Mouse (Mus musculus): ENCODE data around the gene Fam53b. TPM values are rescaled to one million over a fixed set of nuclear protein-coding genes. Genes with fewer than 3 reads are reported as not detected.
A peak's percentile ranks its signal among the peaks of the same experiment; 100 is the strongest.

The Fam53b gene
- total RNA-seq, 1 experiment from 2014 or later, result 15.6 TPM

DNA sequence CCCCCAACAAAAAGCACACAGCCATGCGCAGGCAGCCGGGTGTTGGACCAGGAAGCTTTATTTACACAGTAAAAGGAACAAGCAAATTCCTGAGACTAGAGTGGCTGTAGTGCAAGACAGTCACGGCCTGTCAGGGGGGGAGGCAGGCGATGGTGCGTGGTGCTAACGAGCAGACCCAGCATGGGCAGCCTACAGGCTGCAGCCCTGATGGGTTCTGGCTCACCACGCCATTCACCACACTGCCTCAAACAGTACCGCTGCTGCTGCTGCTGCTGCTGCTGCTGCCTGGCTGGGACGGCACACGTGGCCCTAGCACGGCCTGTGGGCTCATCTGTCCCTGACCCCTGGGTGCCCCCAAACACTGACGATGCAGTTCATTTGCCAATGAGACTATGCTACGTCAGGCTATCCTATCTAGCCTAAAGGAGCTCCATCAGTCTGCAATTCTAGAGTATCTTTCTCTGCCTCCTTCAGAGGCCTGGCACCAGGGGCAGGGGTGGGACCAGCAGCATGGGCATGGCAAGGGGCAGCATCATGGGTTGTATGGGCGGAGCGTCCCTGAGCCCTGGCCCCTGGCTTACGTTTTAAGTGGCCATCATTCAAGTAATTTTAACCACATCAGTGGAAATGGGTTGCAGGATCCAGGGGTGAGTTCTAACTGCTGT, 101.5 kb downstream of the Fam53b start:
- 0 out of 4 replicates have a peak, but pooled peaks of 1 of the 2 experiments have one; percentile 8 for ATAC-seq (replicated peaks in 1 of 2; ENCODE audit: insufficient read depth in 1 of 2, low FRiP score in 2 of 2, low TSS enrichment in 1 of 2, low read depth in 1 of 2, poor library complexity in 2 of 2, severe bottlenecking in 2 of 2)

DNA sequence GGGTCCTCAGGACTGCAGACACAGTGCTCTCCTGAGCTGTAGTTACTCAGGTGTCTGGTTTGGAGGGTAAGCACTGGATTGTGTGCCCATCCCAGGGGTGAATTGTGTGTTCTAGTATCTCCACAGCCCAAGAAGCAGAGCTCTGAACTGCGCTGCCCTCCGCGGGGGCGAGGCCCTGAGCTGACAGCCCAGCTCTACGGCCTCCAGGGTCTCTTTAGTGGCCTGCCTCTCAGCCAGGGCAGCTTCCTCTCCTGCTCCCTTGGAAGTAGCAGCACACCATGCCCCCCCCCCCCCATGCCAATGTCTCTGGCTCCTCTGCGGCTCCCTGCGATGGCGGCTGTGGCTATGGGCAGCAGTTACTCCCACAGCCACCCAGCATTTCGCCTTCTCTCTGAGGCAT, 102.1 kb downstream of the Fam53b start:
- ATAC-seq (replicated peaks in 1 of 2; ENCODE audit: insufficient read depth in 1 of 2, low FRiP score in 2 of 2, low TSS enrichment in 1 of 2, low read depth in 1 of 2, poor library complexity in 2 of 2, severe bottlenecking in 2 of 2), result no peak

DNA sequence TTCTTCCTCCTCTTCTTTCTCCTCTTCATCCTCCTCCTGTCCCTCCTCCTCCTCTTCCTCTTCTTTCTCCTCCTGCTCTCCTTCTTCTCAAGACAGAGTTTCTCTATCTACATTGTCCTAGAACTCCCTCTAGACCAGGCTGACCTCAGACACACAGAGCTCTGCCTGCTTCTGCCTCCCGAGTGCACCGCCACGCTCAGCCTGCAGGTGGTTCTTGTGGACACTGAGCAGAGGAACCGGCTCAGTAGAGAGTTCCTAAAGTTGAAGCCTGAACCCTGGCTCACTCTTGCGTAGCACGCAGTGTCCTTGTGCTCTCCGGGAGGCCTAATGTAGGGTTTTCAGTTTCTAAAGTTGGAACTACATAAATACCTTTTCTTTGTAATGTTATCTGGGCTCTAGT, 108.6 kb downstream of the Fam53b start:
- peak in 1 of 2 experiments; percentile 44; a peak in 1 of 4 replicates for ATAC-seq (replicated peaks in 1 of 2; ENCODE audit: insufficient read depth in 1 of 2, low FRiP score in 2 of 2, low TSS enrichment in 1 of 2, low read depth in 1 of 2, poor library complexity in 2 of 2, severe bottlenecking in 2 of 2)

- ATAC-seq (replicated peaks in 1 of 2; ENCODE audit: insufficient read depth in 1 of 2, low FRiP score in 2 of 2, low TSS enrichment in 1 of 2, low read depth in 1 of 2, poor library complexity in 2 of 2, severe bottlenecking in 2 of 2), result no peak
These were observed 109.3 kb downstream of the Fam53b start for GRCm38 (mm10) chr7:132704310-132704875.

DNA sequence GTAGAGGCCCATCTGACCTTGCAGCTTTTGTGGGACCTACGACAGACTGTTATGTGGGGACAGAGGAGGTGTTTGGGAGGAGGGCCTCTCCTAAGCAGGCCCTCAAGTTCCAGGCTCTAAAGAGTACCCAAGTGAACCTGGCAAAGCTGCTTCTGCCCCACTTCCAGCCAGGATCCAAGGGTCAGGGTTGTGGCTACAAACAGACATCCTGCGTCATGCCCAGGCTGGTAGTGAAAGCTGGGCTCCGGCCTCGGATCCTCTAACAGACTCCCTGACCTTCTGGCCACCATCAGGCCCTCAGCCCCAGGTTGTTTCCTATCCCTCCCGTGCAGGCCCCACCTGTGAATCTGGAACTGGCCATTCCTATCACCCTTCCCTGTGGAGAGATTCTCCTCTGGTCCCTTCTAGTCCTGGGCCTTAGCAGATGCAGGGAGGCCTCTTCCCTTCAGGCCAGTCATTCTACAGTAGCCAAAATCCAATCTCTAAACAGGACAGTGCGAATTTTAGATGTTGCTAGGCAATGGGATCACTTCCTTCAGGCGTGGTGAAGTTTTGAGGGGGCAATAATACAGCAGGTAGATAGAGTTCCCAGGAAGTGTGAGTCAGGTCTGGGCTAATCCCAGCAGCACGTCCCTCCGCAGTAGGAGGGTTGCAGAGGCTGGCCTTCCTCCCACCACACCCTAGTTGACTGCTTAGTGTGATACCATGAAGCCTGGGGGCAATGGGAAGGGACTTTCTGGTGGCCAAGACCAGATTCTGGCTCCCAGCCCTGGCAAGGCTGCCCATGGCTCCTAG, 110.0 kb downstream of the Fam53b start:
- no peak for ATAC-seq (replicated peaks in 1 of 2; ENCODE audit: insufficient read depth in 1 of 2, low FRiP score in 2 of 2, low TSS enrichment in 1 of 2, low read depth in 1 of 2, poor library complexity in 2 of 2, severe bottlenecking in 2 of 2)

DNA sequence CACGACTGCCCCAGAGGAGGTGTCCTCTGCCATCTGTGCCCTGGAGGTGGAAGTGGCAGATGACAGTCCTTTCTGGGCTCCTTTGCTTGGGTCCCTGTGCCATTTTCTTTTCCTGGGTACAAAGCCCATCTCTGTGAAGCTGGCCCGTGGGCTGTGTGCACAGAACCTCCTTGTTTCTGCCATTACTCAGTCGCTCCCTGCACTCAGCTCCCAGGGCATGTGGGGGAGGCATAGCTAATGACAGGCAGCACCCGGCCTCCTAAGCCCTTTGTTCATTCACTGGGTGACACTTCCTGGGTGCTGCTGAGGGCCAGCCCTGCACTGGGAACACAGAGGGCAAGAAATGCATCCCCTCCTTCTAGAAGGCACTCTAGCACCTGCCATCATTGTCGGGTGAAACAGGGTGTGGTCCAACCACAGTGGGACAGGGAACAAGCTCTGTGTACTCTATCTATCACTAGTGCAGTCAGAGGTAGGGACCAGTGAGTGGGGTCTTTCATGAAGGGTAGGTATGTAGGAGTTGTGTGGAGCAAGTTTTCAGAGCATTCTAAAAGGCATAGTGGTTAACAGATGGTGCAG, 111.1 kb downstream of the Fam53b start:
- ATAC-seq (replicated peaks in 1 of 2; ENCODE audit: insufficient read depth in 1 of 2, low FRiP score in 2 of 2, low TSS enrichment in 1 of 2, low read depth in 1 of 2, poor library complexity in 2 of 2, severe bottlenecking in 2 of 2), result no peak

GRCm38 (mm10) chr7:132702024-132702423, 111.7 kb downstream of the Fam53b start:
- ATAC-seq (replicated peaks in 1 of 2; ENCODE audit: insufficient read depth in 1 of 2, low FRiP score in 2 of 2, low TSS enrichment in 1 of 2, low read depth in 1 of 2, poor library complexity in 2 of 2, severe bottlenecking in 2 of 2), result no peak

DNA sequence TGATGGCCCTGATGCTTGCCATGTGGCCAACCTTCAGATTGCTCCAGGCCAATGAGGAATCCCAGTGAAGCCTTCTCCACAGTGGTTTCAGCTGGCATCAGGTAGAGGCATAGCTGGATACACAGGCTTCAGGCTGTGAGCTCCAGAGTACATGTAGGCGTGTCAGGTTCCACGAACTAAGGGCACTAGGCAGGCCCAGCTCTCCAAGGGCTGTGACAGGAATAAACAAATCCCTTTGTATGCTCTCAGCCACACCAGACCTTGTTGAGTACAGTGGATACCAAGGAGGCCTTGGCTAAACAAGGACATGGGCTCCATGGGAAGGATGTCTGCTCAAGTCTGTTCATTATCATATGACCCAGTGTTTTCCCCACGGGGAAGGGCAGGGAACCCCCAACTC, 112.3 kb downstream of the Fam53b start:
- no peak for ATAC-seq (replicated peaks in 1 of 2; ENCODE audit: insufficient read depth in 1 of 2, low FRiP score in 2 of 2, low TSS enrichment in 1 of 2, low read depth in 1 of 2, poor library complexity in 2 of 2, severe bottlenecking in 2 of 2)

DNA sequence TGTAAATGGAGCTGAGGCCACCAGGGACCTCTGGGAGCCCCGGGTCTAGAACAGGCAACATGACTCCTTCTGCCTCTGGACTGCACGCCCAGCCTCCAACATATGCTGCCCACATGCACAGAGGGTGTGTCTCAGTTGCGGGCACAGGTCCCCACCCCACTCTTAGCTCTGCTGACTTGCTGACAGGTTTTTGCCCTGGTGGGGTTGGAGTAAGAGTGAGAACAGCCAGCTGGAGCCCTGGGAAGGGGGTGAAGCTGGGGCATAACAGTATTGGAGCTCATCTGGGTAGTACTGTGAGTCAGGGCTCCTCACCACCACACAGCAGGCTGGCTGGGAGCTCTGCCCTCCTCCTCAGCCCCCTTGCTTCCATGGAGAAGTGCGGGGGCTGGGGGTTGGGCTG, 113.6 kb downstream of the Fam53b start:
- ATAC-seq (replicated peaks in 1 of 2; ENCODE audit: insufficient read depth in 1 of 2, low FRiP score in 2 of 2, low TSS enrichment in 1 of 2, low read depth in 1 of 2, poor library complexity in 2 of 2, severe bottlenecking in 2 of 2), result no peak; a peak in 1 of 4 replicates

GRCm38 (mm10) chr7:132699639-132700038, 114.0 kb downstream of the Fam53b start:
- peak in 1 of 2 experiments; percentile 14; a peak in 1 of 4 replicates for ATAC-seq (replicated peaks in 1 of 2; ENCODE audit: insufficient read depth in 1 of 2, low FRiP score in 2 of 2, low TSS enrichment in 1 of 2, low read depth in 1 of 2, poor library complexity in 2 of 2, severe bottlenecking in 2 of 2)

- no peak for ATAC-seq (replicated peaks in 1 of 2; ENCODE audit: insufficient read depth in 1 of 2, low FRiP score in 2 of 2, low TSS enrichment in 1 of 2, low read depth in 1 of 2, poor library complexity in 2 of 2, severe bottlenecking in 2 of 2)
These were observed 114.5 kb downstream of the Fam53b start for GRCm38 (mm10) chr7:132699165-132699564.

- peak; percentile 24 to 41; a peak in 2 of 4 replicates for ATAC-seq (replicated peaks in 1 of 2; ENCODE audit: insufficient read depth in 1 of 2, low FRiP score in 2 of 2, low TSS enrichment in 1 of 2, low read depth in 1 of 2, poor library complexity in 2 of 2, severe bottlenecking in 2 of 2)
These were observed 114.9 kb downstream of the Fam53b start for GRCm38 (mm10) chr7:132698737-132699136.

GRCm38 (mm10) chr7:132697258-132697796, 116.4 kb downstream of the Fam53b start:
- ATAC-seq (replicated peaks in 1 of 2; ENCODE audit: insufficient read depth in 1 of 2, low FRiP score in 2 of 2, low TSS enrichment in 1 of 2, low read depth in 1 of 2, poor library complexity in 2 of 2, severe bottlenecking in 2 of 2), result no peak

- no peak for ATAC-seq (replicated peaks in 1 of 2; ENCODE audit: insufficient read depth in 1 of 2, low FRiP score in 2 of 2, low TSS enrichment in 1 of 2, low read depth in 1 of 2, poor library complexity in 2 of 2, severe bottlenecking in 2 of 2)
These were observed 120.1 kb downstream of the Fam53b start for GRCm38 (mm10) chr7:132693561-132693960.

GRCm38 (mm10) chr7:132692719-132693118, 121.0 kb downstream of the Fam53b start:
- ATAC-seq (replicated peaks in 1 of 2; ENCODE audit: insufficient read depth in 1 of 2, low FRiP score in 2 of 2, low TSS enrichment in 1 of 2, low read depth in 1 of 2, poor library complexity in 2 of 2, severe bottlenecking in 2 of 2), result no peak

- ATAC-seq (replicated peaks in 1 of 2; ENCODE audit: insufficient read depth in 1 of 2, low FRiP score in 2 of 2, low TSS enrichment in 1 of 2, low read depth in 1 of 2, poor library complexity in 2 of 2, severe bottlenecking in 2 of 2), result no peak
These were observed 122.8 kb downstream of the Fam53b start for GRCm38 (mm10) chr7:132690716-132691472.

- no peak for ATAC-seq (replicated peaks in 1 of 2; ENCODE audit: insufficient read depth in 1 of 2, low FRiP score in 2 of 2, low TSS enrichment in 1 of 2, low read depth in 1 of 2, poor library complexity in 2 of 2, severe bottlenecking in 2 of 2)
These were observed 124.0 kb downstream of the Fam53b start for GRCm38 (mm10) chr7:132689722-132690121.

Data from hematopoietic stem cell, adult 5-6 weeks (primary cell).